Mouse (Mus musculus) intestine, embryonic 14.5 days (tissue): ENCODE data around the gene Smyd5. TPM values are rescaled to one million over a fixed set of nuclear protein-coding genes. Genes with fewer than 3 reads are reported as not detected.

Experiments
- polyA plus RNA-seq: library from polyadenylated mRNA; unstranded; fragments of >200 nt; fragmentation: Nextera tagmentation; extraction: Ambion mirVana; gene quantifications from 2 replicates; pipeline ENCODE4 v1.2.1, GENCODE M21; 2014

Gene Smyd5
- polyA plus RNA-seq, 1 experiment from 2014 or later: 56.5 TPM

Other genes with a start within 250 kb of the Smyd5 start
- gene Emx1, start 244.6 kb upstream of the Smyd5 start, polyA plus RNA-seq: 0.11 TPM in 1 of 2 replicates, not detected in the other
- 6.3 and 8.3 TPM in 2 replicates for gene Sfxn5, start 98.6 kb upstream of the Smyd5 start, polyA plus RNA-seq
- gene Rab11fip5, start 57.4 kb upstream of the Smyd5 start, polyA plus RNA-seq: 6.1 and 8.0 TPM in 2 replicates
- gene Noto, start 8.1 kb upstream of the Smyd5 start, polyA plus RNA-seq: not detected in 2 replicates
- gene Cct7, start 19.5 kb downstream of the Smyd5 start, polyA plus RNA-seq: 496 and 527 TPM in 2 replicates
- 26.7 and 27.7 TPM in 2 replicates for gene Pradc1, start 20.0 kb downstream of the Smyd5 start, polyA plus RNA-seq
- 0.36 and 0.45 TPM in 2 replicates for gene Fbxo41, start 71.0 kb downstream of the Smyd5 start, polyA plus RNA-seq
- not detected in 2 replicates for gene Egr4, start 81.6 kb downstream of the Smyd5 start, polyA plus RNA-seq
- 6.0 and 6.5 TPM in 2 replicates for gene Alms1, start 155.5 kb downstream of the Smyd5 start, polyA plus RNA-seq